Comparison of ENCODE assay signal across 21 mouse cellular contexts in the genomic region with DNA sequence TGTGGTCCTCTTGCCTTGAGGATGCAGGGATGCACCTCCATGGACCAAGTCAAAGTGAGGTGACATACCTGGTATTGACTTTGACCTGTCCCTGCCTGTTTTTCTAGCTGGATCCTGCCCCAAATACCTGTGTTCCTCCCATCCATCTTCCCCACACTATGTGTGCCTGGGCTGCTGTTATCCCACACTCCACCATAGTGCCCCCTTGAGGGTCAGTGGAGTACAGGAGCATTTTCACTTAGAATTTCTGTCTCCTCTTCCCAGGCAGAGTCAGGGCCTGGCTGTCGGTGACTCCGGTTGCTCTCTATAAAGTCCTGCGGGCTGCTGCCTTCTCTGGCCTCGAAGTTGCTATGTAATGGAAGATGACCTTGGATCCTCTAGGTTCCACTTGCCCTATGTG. TPM values are rescaled to one million over a fixed set of nuclear protein-coding genes. Genes with fewer than 3 reads are reported as not detected.
DNase-seq lines count a peak whose midpoint lies in the region; ATAC-seq and TF ChIP-seq lines count a peak whose summit lies in the region.
"Had no signal": no experiment of that assay in that cellular context is flagged by ENCODE, and none has a peak within 500 bp of the region (broad histone marks: within the 10 kb centered on the region; RNA-seq: fewer than 3 reads in every experiment).

No protein-coding gene starts in this region.

- H3K36me3 ChIP-seq in forebrain, postnatal 0 days (ENCODE audit: insufficient read depth) = no peaks in the 10 kb centered on the region
- H3K36me3 ChIP-seq in forebrain, embryonic 13.5 days (ENCODE audit: poor library complexity, severe bottlenecking) = no peaks in the 10 kb centered on the region
- no peaks in the 10 kb centered on the region for H3K36me3 ChIP-seq in kidney, postnatal 0 days (ENCODE audit: insufficient read depth, low read length)
- H3K36me3 ChIP-seq in lung, postnatal 0 days (ENCODE audit: insufficient read depth, low read length) = no peaks in the 10 kb centered on the region
- no peaks in the 10 kb centered on the region for H3K36me3 ChIP-seq in heart, embryonic 12.5 days
- H3K36me3 ChIP-seq: forebrain, embryonic 15.5 days; hindbrain, embryonic 12.5 days; intestine, embryonic 15.5 days; limb, embryonic 13.5 days; lung, embryonic 15.5 days had no signal

- no peak overlapping the region for H3K9ac ChIP-seq in forebrain, postnatal 0 days
- H3K9ac ChIP-seq in forebrain, embryonic 13.5 days = no peak overlapping the region
- no peak overlapping the region for H3K9ac ChIP-seq in kidney, postnatal 0 days (ENCODE audit: low read depth, low read length)
- no peak overlapping the region for H3K9ac ChIP-seq in lung, postnatal 0 days (replicated peaks; ENCODE audit: low read depth)
- no peak overlapping the region for H3K9ac ChIP-seq in heart, embryonic 12.5 days
- H3K9ac ChIP-seq: forebrain, embryonic 15.5 days; hindbrain, embryonic 12.5 days; intestine, embryonic 15.5 days; limb, embryonic 13.5 days; lung, embryonic 15.5 days had no signal

- peak; percentile 22; the same call in 1 of the 2 replicates for TF ChIP-seq CTCF in forebrain, postnatal 0 days (IDR thresholded peaks at IDR 0.05; ENCODE audit: low read depth)
- peak; percentile 54 for TF ChIP-seq CTCF in kidney, postnatal 0 days (IDR thresholded peaks at IDR 0.05; ENCODE audit: low read depth)
- peak; percentile 49 for TF ChIP-seq CTCF in lung, postnatal 0 days (IDR thresholded peaks at IDR 0.05)
- TF ChIP-seq CTCF in bone marrow macrophage, adult 2 months (IDR thresholded peaks at IDR 0.05; ENCODE audit: low read depth, low read length) = 0 out of 2 replicates have a peak, but pooled peaks have one; percentile 16

- H3K27me3 ChIP-seq in forebrain, postnatal 0 days (ENCODE audit: insufficient read depth, low read length) = no peaks in the 10 kb centered on the region
- H3K27me3 ChIP-seq in forebrain, embryonic 13.5 days = no peaks in the 10 kb centered on the region
- H3K27me3 ChIP-seq in kidney, postnatal 0 days (ENCODE audit: insufficient read depth, low read length) = no peaks in the 10 kb centered on the region
- H3K27me3 ChIP-seq in lung, postnatal 0 days (replicated peaks; ENCODE audit: insufficient read depth, low read length) = no peaks in the 10 kb centered on the region
- peaks cover 40% of the 10 kb centered on the region for H3K27me3 ChIP-seq in heart, embryonic 12.5 days (replicated peaks)
- H3K27me3 ChIP-seq: forebrain, embryonic 15.5 days; intestine, embryonic 15.5 days; lung, embryonic 15.5 days had no signal

- no peak overlapping the region for H3K4me3 ChIP-seq in forebrain, postnatal 0 days (ENCODE audit: low read depth, low read length)
- no peak overlapping the region for H3K4me3 ChIP-seq in forebrain, embryonic 13.5 days
- no peak overlapping the region for H3K4me3 ChIP-seq in kidney, postnatal 0 days (replicated peaks; ENCODE audit: low read depth, low read length)
- H3K4me3 ChIP-seq in lung, postnatal 0 days (ENCODE audit: low read depth, low read length) = no peak overlapping the region
- H3K4me3 ChIP-seq in bone marrow macrophage, adult 2 months (ENCODE audit: insufficient read depth, low read length) = no peak overlapping the region
- no peak overlapping the region for H3K4me3 ChIP-seq in heart, embryonic 12.5 days
- H3K4me3 ChIP-seq: erythroblast, embryonic 14.5 days; forebrain, embryonic 15.5 days; hindbrain, embryonic 12.5 days; intestine, embryonic 15.5 days; limb, embryonic 13.5 days; lung, embryonic 15.5 days; megakaryocyte, embryonic 14.5 days had no signal

- H3K27ac ChIP-seq in forebrain, postnatal 0 days (ENCODE audit: low read depth, low read length) = no peak overlapping the region
- H3K27ac ChIP-seq in forebrain, embryonic 13.5 days = no peak overlapping the region
- H3K27ac ChIP-seq in kidney, postnatal 0 days = 0 out of 2 replicates have a peak overlapping the region, but pooled peaks have one; percentile 36
- H3K27ac ChIP-seq in lung, postnatal 0 days (ENCODE audit: low read length) = no peak overlapping the region
- H3K27ac ChIP-seq in bone marrow macrophage, adult 2 months (ENCODE audit: insufficient read depth, low read depth, low read length) = no peak overlapping the region
- H3K27ac ChIP-seq in heart, embryonic 12.5 days (ENCODE audit: poor library complexity, severe bottlenecking) = no peak overlapping the region
- H3K27ac ChIP-seq: forebrain, embryonic 15.5 days; hindbrain, embryonic 12.5 days; intestine, embryonic 15.5 days; limb, embryonic 13.5 days; lung, embryonic 15.5 days had no signal

- no peak for ATAC-seq in forebrain, postnatal 0 days
- ATAC-seq in forebrain, embryonic 13.5 days = no peak
- ATAC-seq in kidney, postnatal 0 days (replicated peaks; ENCODE audit: low FRiP score, low read depth) = no peak
- ATAC-seq in lung, postnatal 0 days = no peak
- ATAC-seq in heart, embryonic 12.5 days (ENCODE audit: insufficient number of reproducible peaks, low FRiP score) = no peak
- ATAC-seq: forebrain, embryonic 15.5 days; intestine, embryonic 15.5 days; midbrain, embryonic 16.5 days had no signal

- 62% methylated on average over 4 of the region's 4 CpGs for WGBS in forebrain, postnatal 0 days
- 61% methylated on average over 4 of the region's 4 CpGs for WGBS in forebrain, embryonic 13.5 days
- WGBS in kidney, postnatal 0 days = 33% methylated on average over 4 of the region's 4 CpGs
- 63% methylated on average over 4 of the region's 4 CpGs for WGBS in lung, postnatal 0 days
- 52% methylated on average over 4 of the region's 4 CpGs for whole genome bisulfite sequencing in heart, embryonic 12.5 days

- no peaks in the 10 kb centered on the region for H3K9me3 ChIP-seq in forebrain, postnatal 0 days (ENCODE audit: low read length)
- no peaks in the 10 kb centered on the region for H3K9me3 ChIP-seq in forebrain, embryonic 13.5 days (replicated peaks)
- H3K9me3 ChIP-seq in kidney, postnatal 0 days (replicated peaks; ENCODE audit: low read length) = no peaks in the 10 kb centered on the region
- H3K9me3 ChIP-seq in lung, postnatal 0 days (ENCODE audit: low read length) = no peaks in the 10 kb centered on the region
- no peaks in the 10 kb centered on the region for H3K9me3 ChIP-seq in heart, embryonic 12.5 days (replicated peaks)
- H3K9me3 ChIP-seq: forebrain, embryonic 15.5 days; hindbrain, embryonic 12.5 days; intestine, embryonic 15.5 days; limb, embryonic 13.5 days; lung, embryonic 15.5 days; megakaryocyte, embryonic 14.5 days had no signal

- DNase-seq in forebrain, postnatal 0 days = no peak
- DNase-seq in kidney, postnatal 0 days (ENCODE audit: low spot score) = peak; percentile 26
- DNase-seq in kidney, adult 8-10 months = no peak
- DNase-seq in lung, postnatal 0 days (ENCODE audit: low spot score) = no peak
- DNase-seq in lung, postnatal 4 days = no peak
- DNase-seq: cerebellum, postnatal 25 days; thymus, adult 2 months had no signal

- H3K4me1 ChIP-seq in forebrain, postnatal 0 days (ENCODE audit: insufficient read depth) = no peaks in the 10 kb centered on the region
- no peaks in the 10 kb centered on the region for H3K4me1 ChIP-seq in forebrain, embryonic 13.5 days
- no peaks in the 10 kb centered on the region for H3K4me1 ChIP-seq in kidney, postnatal 0 days (replicated peaks; ENCODE audit: insufficient read depth, low read length)
- H3K4me1 ChIP-seq in lung, postnatal 0 days (ENCODE audit: insufficient read depth, low read depth, low read length) = peaks cover 4% of the 10 kb centered on the region; the same call in 1 of the 2 replicates
- peaks cover 2% of the 10 kb centered on the region for H3K4me1 ChIP-seq in bone marrow macrophage, adult 2 months (ENCODE audit: control insufficient read depth, insufficient read depth, low read length)
- H3K4me1 ChIP-seq in heart, embryonic 12.5 days (replicated peaks) = no peaks in the 10 kb centered on the region
- H3K4me1 ChIP-seq: forebrain, embryonic 15.5 days; hindbrain, embryonic 12.5 days; limb, embryonic 13.5 days; lung, embryonic 15.5 days; megakaryocyte, embryonic 14.5 days had no signal

- no peak overlapping the region for H3K4me2 ChIP-seq in forebrain, postnatal 0 days (ENCODE audit: low read depth)
- no peak overlapping the region for H3K4me2 ChIP-seq in forebrain, embryonic 13.5 days
- H3K4me2 ChIP-seq in kidney, postnatal 0 days (ENCODE audit: low read length) = no peak overlapping the region
- H3K4me2 ChIP-seq in lung, postnatal 0 days (replicated peaks; ENCODE audit: low read depth, low read length) = no peak overlapping the region
- H3K4me2 ChIP-seq in heart, embryonic 12.5 days = no peak overlapping the region
- H3K4me2 ChIP-seq: forebrain, embryonic 15.5 days; hindbrain, embryonic 12.5 days; intestine, embryonic 15.5 days; limb, embryonic 13.5 days; lung, embryonic 15.5 days had no signal

- TF ChIP-seq EP300 in lung, postnatal 0 days (IDR thresholded peaks at IDR 0.05) = no peak

- no peak for TF ChIP-seq POLR2A in bone marrow macrophage, adult 2 months (IDR thresholded peaks at IDR 0.05; ENCODE audit: borderline replicate concordance, low read depth, low read length)

RNA-seq across cellular contexts. Expression of a gene that starts 10.2 kb away (rescaled TPM):
- 0.38 TPM in 1 of 2 replicates, not detected in the other for total RNA-seq in forebrain, postnatal 0 days (2014; rRNA removed)
- 0.23 TPM in 1 of 2 replicates, not detected in the other for polyA plus RNA-seq in forebrain, postnatal 0 days (2015; fragmentation: Nextera tagmentation; extraction: Ambion mirVana)
- 0.08 TPM in 1 of 2 replicates, not detected in the other for polyA plus RNA-seq in forebrain, embryonic 13.5 days (2015; fragmentation: Nextera tagmentation; extraction: Ambion mirVana)
- polyA plus RNA-seq in kidney, postnatal 0 days (2015; fragmentation: Nextera tagmentation; extraction: Ambion mirVana) = 0.11 and 0.14 TPM in 2 replicates
- not detected in 2 replicates for polyA plus RNA-seq in lung, postnatal 0 days (2015; fragmentation: Nextera tagmentation; extraction: Ambion mirVana)
- polyA plus RNA-seq in bone marrow macrophage, adult 2 months (2012; ENCODE audit: insufficient read depth, insufficient read length, missing spikeins) = not detected in 2 replicates
- not detected in 2 replicates for polyA plus RNA-seq in heart, embryonic 12.5 days (2016; fragmentation: Nextera tagmentation; extraction: Ambion mirVana)
- total RNA-seq: ES-E14; heart, postnatal 10 days had no signal
- polyA plus RNA-seq: erythroblast, embryonic 14.5 days; forebrain, embryonic 15.5 days; lung, embryonic 15.5 days had no signal

RNA-seq across cellular contexts. Expression of a gene that starts 28.3 kb away (rescaled TPM):
- 0.23 TPM in 1 of 2 replicates, not detected in the other for total RNA-seq in forebrain, postnatal 0 days (2014; rRNA removed)
- not detected in 2 replicates for polyA plus RNA-seq in forebrain, postnatal 0 days (2015; fragmentation: Nextera tagmentation; extraction: Ambion mirVana)
- not detected in 2 replicates for polyA plus RNA-seq in forebrain, embryonic 13.5 days (2015; fragmentation: Nextera tagmentation; extraction: Ambion mirVana)
- polyA plus RNA-seq in kidney, postnatal 0 days (2015; fragmentation: Nextera tagmentation; extraction: Ambion mirVana) = not detected in 2 replicates
- not detected in 2 replicates for polyA plus RNA-seq in lung, postnatal 0 days (2015; fragmentation: Nextera tagmentation; extraction: Ambion mirVana)
- not detected in 2 replicates for polyA plus RNA-seq in bone marrow macrophage, adult 2 months (2012; ENCODE audit: insufficient read depth, insufficient read length, missing spikeins)
- polyA plus RNA-seq in heart, embryonic 12.5 days (2016; fragmentation: Nextera tagmentation; extraction: Ambion mirVana) = not detected in 2 replicates
- polyA plus RNA-seq: embryonic facial prominence, embryonic 11.5 days; erythroblast, embryonic 14.5 days; forebrain, embryonic 15.5 days; hindbrain, embryonic 12.5 days; lung, embryonic 15.5 days; midbrain, embryonic 16.5 days had no signal

RNA-seq across cellular contexts. Expression of a gene that starts 48.8 kb away (rescaled TPM):
- total RNA-seq in forebrain, postnatal 0 days (2014; rRNA removed) = 4.0 and 5.6 TPM in 2 replicates
- polyA plus RNA-seq in forebrain, postnatal 0 days (2015; fragmentation: Nextera tagmentation; extraction: Ambion mirVana) = 2.4 and 3.5 TPM in 2 replicates
- 2.3 and 2.4 TPM in 2 replicates for polyA plus RNA-seq in forebrain, embryonic 13.5 days (2015; fragmentation: Nextera tagmentation; extraction: Ambion mirVana)
- polyA plus RNA-seq in kidney, postnatal 0 days (2015; fragmentation: Nextera tagmentation; extraction: Ambion mirVana) = 1.5 and 1.7 TPM in 2 replicates
- polyA plus RNA-seq in lung, postnatal 0 days (2015; fragmentation: Nextera tagmentation; extraction: Ambion mirVana) = 10.1 and 11.7 TPM in 2 replicates
- not detected in 2 replicates for polyA plus RNA-seq in bone marrow macrophage, adult 2 months (2012; ENCODE audit: insufficient read depth, insufficient read length, missing spikeins)
- polyA plus RNA-seq in heart, embryonic 12.5 days (2016; fragmentation: Nextera tagmentation; extraction: Ambion mirVana) = 0.95 and 1.3 TPM in 2 replicates
- polyA plus RNA-seq: erythroblast, embryonic 14.5 days had no signal
